8 mouse cellular contexts compared by ENCODE assay signal in the genomic region with DNA sequence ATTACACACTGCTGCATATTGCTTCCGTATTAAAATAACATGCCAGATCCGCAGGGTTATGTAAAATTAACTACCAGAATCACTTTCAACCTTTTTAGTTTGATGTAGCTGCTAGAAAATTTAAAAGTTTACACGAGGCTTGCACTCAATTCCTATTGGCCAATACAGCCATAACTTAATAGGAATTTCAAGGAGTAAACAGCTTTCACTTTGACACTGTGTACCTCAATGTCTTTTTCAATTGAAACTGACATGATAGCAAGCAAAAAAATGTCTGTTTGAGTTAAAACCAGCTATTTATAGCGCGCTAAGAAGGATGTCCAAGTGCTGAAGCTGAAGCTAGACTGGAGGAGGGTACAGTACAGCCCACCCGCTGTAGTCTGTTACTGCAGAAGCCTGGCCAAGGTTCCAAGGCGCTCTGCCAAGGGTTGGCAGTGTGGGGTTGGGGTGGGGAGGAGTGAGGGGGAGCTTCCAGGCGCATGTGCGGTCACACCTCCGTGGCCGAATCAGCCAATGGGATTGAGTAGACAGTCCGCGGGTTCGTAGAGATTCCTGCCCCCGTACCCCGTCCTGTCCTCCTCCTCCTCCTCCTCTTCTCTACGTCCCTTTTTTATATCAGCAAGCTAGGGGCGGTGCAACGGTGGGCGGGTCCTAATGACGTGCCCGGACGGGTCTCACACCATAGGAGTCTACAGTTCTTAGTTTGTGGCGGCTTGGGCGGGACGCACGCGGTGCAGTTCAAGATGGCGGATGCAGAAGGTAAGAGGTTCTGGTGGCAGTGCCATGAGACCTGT. TPM values are rescaled to one million over a fixed set of nuclear protein-coding genes. Genes with fewer than 3 reads are reported as not detected.
DNase-seq lines count a peak whose midpoint lies in the region; ATAC-seq lines count a peak whose summit lies in the region.

Dkc1 (plus strand) TSS at position 486 of the 794 bp plus-strand sequence.

- H3K27me3 ChIP-seq in heart, embryonic 14.5 days (ENCODE audit: control insufficient read depth, insufficient read depth, low read length), result no peaks in the 10 kb centered on the region
- H3K27me3 ChIP-seq in liver, embryonic 13.5 days, result no peaks in the 10 kb centered on the region
- no peaks in the 10 kb centered on the region for H3K27me3 ChIP-seq in stomach, embryonic 16.5 days (ENCODE audit: control insufficient read depth, insufficient read depth, low read length)

- no peaks in the 10 kb centered on the region for H3K9me3 ChIP-seq in heart, embryonic 14.5 days (ENCODE audit: control insufficient read depth, low read length)
- H3K9me3 ChIP-seq in liver, embryonic 13.5 days (replicated peaks), result no peaks in the 10 kb centered on the region
- no peaks in the 10 kb centered on the region for H3K9me3 ChIP-seq in stomach, embryonic 16.5 days (replicated peaks; ENCODE audit: control insufficient read depth, low read length)

- H3K4me2 ChIP-seq in heart, embryonic 14.5 days (ENCODE audit: low read length), result peak within 1 kb of the TSS; percentile 70
- peak within 1 kb of the TSS; percentile 72 for H3K4me2 ChIP-seq in liver, embryonic 13.5 days
- H3K4me2 ChIP-seq in stomach, embryonic 16.5 days (ENCODE audit: low read depth, low read length), result peak within 1 kb of the TSS; percentile 58

- peak within 1 kb of the TSS; percentile 74 to 88 for H3K27ac ChIP-seq in heart, embryonic 14.5 days (replicated peaks in 1 of 2; ENCODE audit: control insufficient read depth in 1 of 2, insufficient read depth in 1 of 2, low read depth in 2 of 2, low read length in 2 of 2)
- H3K27ac ChIP-seq in liver, embryonic 13.5 days, result peak within 1 kb of the TSS; percentile 81
- peak within 1 kb of the TSS; percentile 71 for H3K27ac ChIP-seq in stomach, embryonic 16.5 days (ENCODE audit: low read length)

- DNase-seq in c-Kit-negative CD71-positive TER-119-positive erythroid progenitor cells, embryonic 14.5 days (ENCODE audit: low read depth, low spot score), result peak; percentile 77
- DNase-seq in fibroblast of lung, adult 2 months (ENCODE audit: low read depth), result peak; percentile 85
- DNase-seq in kidney, postnatal 14 days, result peak; percentile 94
- peak; percentile 95 for DNase-seq in liver, embryonic 13.5 days
- DNase-seq in neural tube, embryonic 10.5 days (ENCODE audit: extremely low spot score, low spot score), result peak; percentile 81

- H3K4me1 ChIP-seq in heart, embryonic 14.5 days (ENCODE audit: control insufficient read depth in 2 of 2, insufficient read depth in 2 of 2, low read length in 2 of 2), result no peaks in the 10 kb centered on the region
- H3K4me1 ChIP-seq in liver, embryonic 13.5 days (replicated peaks), result peaks cover 13% of the 10 kb centered on the region
- no peaks in the 10 kb centered on the region for H3K4me1 ChIP-seq in stomach, embryonic 16.5 days (ENCODE audit: control insufficient read depth, insufficient read depth, low read length)

- peak within 1 kb of the TSS; percentile 68 for H3K9ac ChIP-seq in heart, embryonic 14.5 days (ENCODE audit: low read length)
- H3K9ac ChIP-seq in liver, embryonic 13.5 days, result peak within 1 kb of the TSS; percentile 78
- H3K9ac ChIP-seq in stomach, embryonic 16.5 days (ENCODE audit: low read length), result peak within 1 kb of the TSS; percentile 74

- ATAC-seq in CD4-positive, CD25-positive, alpha-beta regulatory T cell, adult 4 months, result peak; percentile 97
- peak; percentile 99 for ATAC-seq in heart, embryonic 14.5 days (ENCODE audit: insufficient number of reproducible peaks, insufficient read depth, low FRiP score, low read depth)
- peak; percentile 99 for ATAC-seq in liver, embryonic 13.5 days (ENCODE audit: low read depth)
- ATAC-seq in stomach, embryonic 16.5 days (ENCODE audit: insufficient read depth, low FRiP score), result peak; percentile 100

- peak within 1 kb of the TSS; percentile 46 to 79 for H3K4me3 ChIP-seq in heart, embryonic 14.5 days (ENCODE audit: control insufficient read depth in 1 of 2, insufficient read depth in 1 of 2, low read depth in 1 of 2, low read length in 2 of 2)
- peak within 1 kb of the TSS; percentile 69 for H3K4me3 ChIP-seq in liver, embryonic 13.5 days (replicated peaks)
- H3K4me3 ChIP-seq in stomach, embryonic 16.5 days (replicated peaks; ENCODE audit: low read length), result peak within 1 kb of the TSS; percentile 64

- WGBS in heart, embryonic 14.5 days, result 25% methylated on average over 26 of the region's 29 CpGs
- 11% methylated on average over 29 of the region's 29 CpGs for WGBS in liver, embryonic 13.5 days (ENCODE audit: insufficient replicate concordance)
- 18% methylated on average over 29 of the region's 29 CpGs for WGBS in stomach, embryonic 16.5 days

- H3K36me3 ChIP-seq in heart, embryonic 14.5 days (ENCODE audit: control insufficient read depth, insufficient read depth, low read length), result peaks cover 25% of the 10 kb centered on the region
- peaks cover 21% of the 10 kb centered on the region for H3K36me3 ChIP-seq in liver, embryonic 13.5 days
- H3K36me3 ChIP-seq in stomach, embryonic 16.5 days (ENCODE audit: control insufficient read depth, insufficient read depth, low read length), result peaks cover 2% of the 10 kb centered on the region; the same call in 1 of the 2 replicates

RNA-seq across cellular contexts. Expression of gene Dkc1, which starts in this region (rescaled TPM):
- 100 to 1,000 TPM; 140 to 147 TPM for polyA plus RNA-seq in CD4-positive, CD25-positive, alpha-beta regulatory T cell, adult 4 months (2017; shearing (Covaris generic))
- 62.4 and 70.2 TPM in 2 replicates for polyA plus RNA-seq in heart, embryonic 14.5 days (2014; fragmentation: Nextera tagmentation; extraction: Ambion mirVana)
- polyA plus RNA-seq in liver, embryonic 13.5 days (2015; fragmentation: Nextera tagmentation; extraction: Ambion mirVana), result 136 and 168 TPM in 2 replicates
- polyA plus RNA-seq in stomach, embryonic 16.5 days (2015; fragmentation: Nextera tagmentation; extraction: Ambion mirVana), result 98.7 and 111 TPM in 2 replicates

Comparison
In these comparisons a context has a peak if more than half of its experiments do, and no peak if none do; other contexts are left out.
1. Peak in every context shown above with its lines: DNase-seq, ATAC-seq, H3K4me3 ChIP-seq and H3K27ac ChIP-seq.